Mouse (Mus musculus) small intestine, adult 2 months (tissue): Measurements from ENCODE around the gene Uvrag. TPM values are rescaled to one million over a fixed set of nuclear protein-coding genes. Genes with fewer than 3 reads are reported as not detected.
A peak's percentile ranks its signal among the peaks of the same experiment; 100 is the strongest.

Experiments
- H3K27ac ChIP-seq: fragments of 200-500 bp; 2 replicates; pipeline ENCODE4 v1.5.1; 2012; ENCODE audit warnings: low read depth, low read length, control low read depth, inconsistent platforms; ENCODE audit not compliant: insufficient read depth
- H3K27me3 ChIP-seq: fragments of 200-500 bp; 2 replicates; pipeline ENCODE4 v1.6.1; 2012; ENCODE audit warnings: mild to moderate bottlenecking, moderate library complexity, low read length, inconsistent platforms; ENCODE audit not compliant: control insufficient read depth, insufficient read depth
- H3K36me3 ChIP-seq: fragments of 200-500 bp; 2 replicates; pipeline ENCODE4 v1.6.1; 2012; ENCODE audit warnings: mild to moderate bottlenecking, low read length, control low read depth, inconsistent platforms; ENCODE audit not compliant: control insufficient read depth, insufficient read depth
- H3K4me1 ChIP-seq: fragments of 200-500 bp; 2 replicates; pipeline ENCODE4 v1.6.1; 2012; ENCODE audit warnings: low read length, inconsistent platforms, mixed read lengths; ENCODE audit not compliant: control insufficient read depth, insufficient read depth, insufficient read length
- H3K4me3 ChIP-seq: fragments of 200-500 bp; 2 replicates; pipeline ENCODE4 v1.5.1; 2012; ENCODE audit warnings: low read depth, mild to moderate bottlenecking, control low read depth, inconsistent platforms, low read length, moderate library complexity
- CTCF ChIP-seq: fragments of 200-500 bp; IDR thresholded peaks from 2 replicates; pipeline ENCODE4 v1.5.1; 2012; ENCODE audit warnings: low read depth, mild to moderate bottlenecking, control low read depth, inconsistent platforms, low read length, moderate library complexity, mixed read lengths; ENCODE audit not compliant: insufficient replicate concordance, insufficient read length; ENCODE audit errors: extremely low read depth
- POLR2A ChIP-seq: fragments of 200-500 bp; IDR thresholded peaks from 2 replicates; pipeline ENCODE4 v1.6.1; 2012; ENCODE audit warnings: low read depth, mild to moderate bottlenecking, control low read depth, inconsistent platforms, low read length, moderate library complexity
- WGBS: fragments of 180-500 bp; shearing (Covaris S2); methylation state at CpG from one replicate; pipeline ENCODE4 v1.1.7; 2018; 5-methylcytosine and 5-hydroxymethylcytosine counted together
- polyA plus RNA-seq: library from polyadenylated mRNA; depleted of rRNA; stranded (reverse); fragments of >200 nt; gene quantifications from 2 replicates; pipeline ENCODE4 v1.2.3, GENCODE M21; 2012

Uvrag gene
- polyA plus RNA-seq, 1 experiment, result 28.2 TPM

GRCm38 (mm10) chr7:99088576-99089346 is 52.2 kb downstream of the Uvrag start:
- H3K27ac ChIP-seq, result no peak overlapping the region
- H3K4me1 ChIP-seq, result no peaks in the 10 kb centered on the region
- TF ChIP-seq CTCF (no peak), POLR2A (no peak)
- H3K4me3 ChIP-seq, result no peak overlapping the region
- WGBS, result 90% methylated on average over 10 of the region's 10 CpGs
- peaks cover 3% of the 10 kb centered on the region; the same call in 1 of the 2 replicates for H3K36me3 ChIP-seq
- H3K27me3 ChIP-seq, result no peaks in the 10 kb centered on the region

- H3K36me3 ChIP-seq, result peaks cover 3% of the 10 kb centered on the region; the same call in 1 of the 2 replicates
- H3K27ac ChIP-seq, result no peak overlapping the region
- H3K4me3 ChIP-seq, result no peak overlapping the region
- no peak for TF ChIP-seq POLR2A
- no peak for TF ChIP-seq CTCF
- H3K4me1 ChIP-seq, result no peaks in the 10 kb centered on the region
- H3K27me3 ChIP-seq, result no peaks in the 10 kb centered on the region
- 87% methylated on average over 7 of the region's 7 CpGs for WGBS
These were observed 53.4 kb downstream of the Uvrag start for GRCm38 (mm10) chr7:99087581-99087980.

- 86% methylated on average over 9 of the region's 9 CpGs for WGBS
- no peaks in the 10 kb centered on the region for H3K4me1 ChIP-seq
- H3K36me3 ChIP-seq, result peaks cover 3% of the 10 kb centered on the region; the same call in 1 of the 2 replicates
- TF ChIP-seq CTCF, result no peak
- no peak overlapping the region for H3K4me3 ChIP-seq
- H3K27ac ChIP-seq, result no peak overlapping the region
- no peaks in the 10 kb centered on the region for H3K27me3 ChIP-seq
These were observed 54.1 kb downstream of the Uvrag start for GRCm38 (mm10) chr7:99086646-99087443.

GRCm38 (mm10) chr7:99085249-99085648 is 55.7 kb downstream of the Uvrag start:
- H3K27ac ChIP-seq, result no peak overlapping the region
- 72% methylated on average over 3 of the region's 3 CpGs for WGBS
- TF ChIP-seq POLR2A (no peak), CTCF (no peak)

GRCm38 (mm10) chr7:99079522-99079921 is 61.4 kb downstream of the Uvrag start:
- 0 out of 2 replicates have a peak, but pooled peaks cover 2% of the 10 kb centered on the region for H3K36me3 ChIP-seq
- no peaks in the 10 kb centered on the region for H3K27me3 ChIP-seq
- no peak overlapping the region for H3K4me3 ChIP-seq
- H3K27ac ChIP-seq, result no peak overlapping the region
- TF ChIP-seq CTCF, result 0 out of 2 replicates have a peak, but pooled peaks have one; percentile 3
- TF ChIP-seq POLR2A, result no peak
- H3K4me1 ChIP-seq, result no peaks in the 10 kb centered on the region
- WGBS, result 46% methylated on average over 4 of the region's 4 CpGs

More at GRCm38 (mm10) chr7:99085249-99085648, 55.7 kb downstream of the Uvrag start:
- H3K4me3 ChIP-seq, result no peak overlapping the region
- no peaks in the 10 kb centered on the region for H3K27me3 ChIP-seq
- no peaks in the 10 kb centered on the region for H3K4me1 ChIP-seq
- H3K36me3 ChIP-seq, result peaks cover 3% of the 10 kb centered on the region; the same call in 1 of the 2 replicates

- Histone ChIP-seq H3K27ac (no peak overlapping the region), H3K36me3 (0 out of 2 replicates have a peak, but pooled peaks cover 2% of the 10 kb centered on the region), H3K4me1 (no peaks in the 10 kb centered on the region), H3K27me3 (no peaks in the 10 kb centered on the region), H3K4me3 (no peak overlapping the region)
- WGBS, result 87% methylated on average over 6 of the region's 6 CpGs
- TF ChIP-seq CTCF (no peak), POLR2A (no peak)
These were observed 62.1 kb downstream of the Uvrag start for GRCm38 (mm10) chr7:99078805-99079204.

- TF ChIP-seq CTCF, result no peak
- no peak for TF ChIP-seq POLR2A
- 75% methylated on average over 8 of the region's 8 CpGs for WGBS
- H3K4me1 ChIP-seq, result no peaks in the 10 kb centered on the region
- H3K27me3 ChIP-seq, result no peaks in the 10 kb centered on the region
- no peak overlapping the region for H3K27ac ChIP-seq
- 0 out of 2 replicates have a peak, but pooled peaks cover 2% of the 10 kb centered on the region for H3K36me3 ChIP-seq
- H3K4me3 ChIP-seq, result no peak overlapping the region
These were observed 63.7 kb downstream of the Uvrag start for GRCm38 (mm10) chr7:99077234-99077633.
